13 mouse cellular contexts compared by ENCODE assay signal in the genomic region with DNA sequence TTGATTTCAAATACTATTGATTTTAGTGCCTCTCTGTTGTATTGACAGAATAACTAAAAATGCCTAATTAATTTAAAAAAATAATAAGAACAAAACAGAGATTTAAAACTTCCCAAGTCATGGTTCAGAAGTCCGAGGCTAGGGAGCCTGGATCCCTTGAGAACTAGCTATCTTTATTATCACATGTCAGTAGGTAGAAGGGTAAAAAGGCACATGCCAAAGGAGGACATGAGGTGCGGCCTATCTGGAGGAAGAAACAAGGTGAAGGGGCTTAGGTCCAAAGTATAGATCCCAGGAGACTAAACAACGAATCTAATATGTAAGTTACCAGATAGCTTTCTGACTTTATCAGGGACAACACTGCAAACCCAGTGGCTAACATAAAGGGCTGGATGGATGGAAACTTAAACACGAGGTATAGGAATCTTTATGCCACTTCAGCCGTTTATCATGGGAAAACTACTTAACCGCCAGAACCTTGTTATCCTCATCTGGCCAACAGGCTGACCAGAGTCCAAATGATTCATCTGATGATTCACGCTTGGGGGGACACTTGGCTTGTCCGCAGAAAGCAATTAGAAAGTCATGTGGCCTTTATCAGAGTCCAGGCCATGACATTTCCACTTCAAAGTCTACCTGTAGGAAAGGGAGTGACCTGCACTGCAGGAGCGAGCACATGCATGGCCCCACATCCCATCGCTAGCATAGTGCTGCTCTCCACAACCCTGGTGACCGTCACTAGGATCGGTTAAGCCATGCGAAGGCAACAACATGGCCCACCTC. TPM values are rescaled to one million over a fixed set of nuclear protein-coding genes. Genes with fewer than 3 reads are reported as not detected.
DNase-seq lines count a peak whose midpoint lies in the region; TF ChIP-seq lines count a peak whose summit lies in the region.
"Had no signal": no experiment of that assay in that cellular context is flagged by ENCODE, and none has a peak within 500 bp of the region (broad histone marks: within the 10 kb centered on the region; RNA-seq: fewer than 3 reads in every experiment).

No protein-coding gene starts in this region.

- TF ChIP-seq CTCF in bone marrow macrophage, adult 2 months (IDR thresholded peaks at IDR 0.05; ENCODE audit: low read depth, low read length): no peak

- H3K4me1 ChIP-seq in bone marrow macrophage, adult 2 months (ENCODE audit: control insufficient read depth, insufficient read depth, low read length): peaks cover 76% of the 10 kb centered on the region

- H3K27ac ChIP-seq in bone marrow macrophage, adult 2 months (ENCODE audit: insufficient read depth, low read depth, low read length): peak overlapping the region; percentile 98
- H3K27ac ChIP-seq: liver, embryonic 14.5 days had no signal

- peak; percentile 18 for DNase-seq in gastrocnemius, postnatal 25 days
- DNase-seq in gastrocnemius, postnatal 4 days (ENCODE audit: low spot score in 2 of 2): no peak
- DNase-seq in MN1 (ENCODE audit: low spot score): peak; percentile 7
- DNase-seq in kidney, postnatal 14 days: peak; percentile 72
- no peak for DNase-seq in B cell, adult 2 months
- DNase-seq in thymus, postnatal 0 days (ENCODE audit: low spot score): no peak
- DNase-seq in c-Kit-positive CD71-positive TER-119-positive erythroid progenitor cells, embryonic 14.5 days (ENCODE audit: low spot score): no peak
- DNase-seq: gastrocnemius, postnatal 10 days; retina, postnatal 1 day; thymus, postnatal 14 days had no signal

- TF ChIP-seq POLR2A in bone marrow macrophage, adult 2 months (IDR thresholded peaks at IDR 0.05; ENCODE audit: borderline replicate concordance, low read depth, low read length): no peak

- H3K4me3 ChIP-seq in bone marrow macrophage, adult 2 months (ENCODE audit: insufficient read depth, low read length): no peak overlapping the region

RNA-seq across cellular contexts. Expression of a gene that starts 9.3 kb away (rescaled TPM):
- total RNA-seq in gastrocnemius, postnatal 25 days (2021): 1 to 10 TPM; 6.5 to 9.7 TPM
- total RNA-seq in gastrocnemius, postnatal 4 days (2021): 10 to 100 TPM; 20.3 to 20.6 TPM
- 991 and 1,052 TPM in 2 replicates for polyA plus RNA-seq in bone marrow macrophage, adult 2 months (2012; ENCODE audit: insufficient read depth, insufficient read length, missing spikeins)
- 146 and 150 TPM in 2 replicates for polyA plus RNA-seq in thymus, postnatal 0 days (2015; fragmentation: Nextera tagmentation; extraction: Ambion mirVana)

RNA-seq across cellular contexts. Expression of a gene that starts 32.5 kb away (rescaled TPM):
- total RNA-seq in gastrocnemius, postnatal 25 days (2021): 1 to 10 TPM in 1 of 2 experiments, under 1 TPM in 1; 0.92 to 1.7 TPM
- 1 to 10 TPM; 5.2 to 5.7 TPM for total RNA-seq in gastrocnemius, postnatal 4 days (2021)
- polyA plus RNA-seq in bone marrow macrophage, adult 2 months (2012; ENCODE audit: insufficient read depth, insufficient read length, missing spikeins): 42.7 and 46.3 TPM in 2 replicates
- 17.2 and 17.8 TPM in 2 replicates for polyA plus RNA-seq in thymus, postnatal 0 days (2015; fragmentation: Nextera tagmentation; extraction: Ambion mirVana)

RNA-seq across cellular contexts. Expression of a gene that starts 43.0 kb away (rescaled TPM):
- not detected for total RNA-seq in gastrocnemius, postnatal 25 days (2021)
- total RNA-seq in gastrocnemius, postnatal 4 days (2021): under 1 TPM; 0.44 to 0.66 TPM
- polyA plus RNA-seq in bone marrow macrophage, adult 2 months (2012; ENCODE audit: insufficient read depth, insufficient read length, missing spikeins): 4.4 and 5.0 TPM in 2 replicates
- 1.3 and 2.0 TPM in 2 replicates for polyA plus RNA-seq in thymus, postnatal 0 days (2015; fragmentation: Nextera tagmentation; extraction: Ambion mirVana)
- total RNA-seq: megakaryocyte, adult 5-6 weeks had no signal

Comparison
In these comparisons a context has a peak if more than half of its experiments do, and no peak if none do; other contexts are left out.
1. DNase-seq: peak in gastrocnemius, postnatal 25 days (single experiment), MN1 (single experiment) and kidney, postnatal 14 days (single experiment); none in gastrocnemius, postnatal 4 days (0 of 2), B cell, adult 2 months (0 of 2), thymus, postnatal 0 days (single experiment) and c-Kit-positive CD71-positive TER-119-positive erythroid progenitor cells, embryonic 14.5 days (single experiment).